Mouse (Mus musculus): ENCODE data around the gene Heatr6. TPM values are rescaled to one million over a fixed set of nuclear protein-coding genes. Genes with fewer than 3 reads are reported as not detected.
A peak's percentile ranks its signal among the peaks of the same experiment; 100 is the strongest.

Heatr6 gene
- polyA plus RNA-seq, 1 experiment from 2014 or later, result 8.2 TPM

- peak overlapping the region; percentile 82 for H3K4me3 ChIP-seq (replicated peaks)
- no peaks in the 10 kb centered on the region for H3K9me3 ChIP-seq (replicated peaks)
- H3K9ac ChIP-seq, result peak overlapping the region; percentile 82
- H3K27ac ChIP-seq, result peak overlapping the region; percentile 64; the same call in 1 of the 2 replicates
- peak overlapping the region; percentile 79 for H3K4me2 ChIP-seq
- peaks cover 20% of the 10 kb centered on the region for H3K4me1 ChIP-seq (replicated peaks)
- ATAC-seq (ENCODE audit: low read depth), result peak; percentile 14; the same call in 1 of the 2 replicates
- H3K27me3 ChIP-seq, result 0 out of 2 replicates have a peak, but pooled peaks cover 7% of the 10 kb centered on the region
- DNase-seq, result no peak
- 6% methylated on average over 8 of the region's 8 CpGs for WGBS (ENCODE audit: insufficient replicate concordance)
- H3K36me3 ChIP-seq, result peaks cover 33% of the 10 kb centered on the region
Measured at GRCm38 (mm10) chr11:83754227-83754626, 731 bp downstream of the Heatr6 start.

- no peaks in the 10 kb centered on the region for H3K27me3 ChIP-seq
- no peak overlapping the region for H3K9ac ChIP-seq
- ATAC-seq (ENCODE audit: low read depth), result no peak
- H3K4me3 ChIP-seq (replicated peaks), result no peak overlapping the region
- H3K4me1 ChIP-seq (replicated peaks), result no peaks in the 10 kb centered on the region
- no peaks in the 10 kb centered on the region for H3K9me3 ChIP-seq (replicated peaks)
- 75% methylated on average over 9 of the region's 9 CpGs for WGBS (ENCODE audit: insufficient replicate concordance)
- H3K36me3 ChIP-seq, result peaks cover 94% of the 10 kb centered on the region
- DNase-seq, result no peak
- no peak overlapping the region for H3K4me2 ChIP-seq
- no peak overlapping the region for H3K27ac ChIP-seq
Measured at GRCm38 (mm10) chr11:83767306-83767705, 13.8 kb downstream of the Heatr6 start.

- H3K27ac ChIP-seq, result no peak overlapping the region
- no peaks in the 10 kb centered on the region for H3K27me3 ChIP-seq
- ATAC-seq (ENCODE audit: low read depth), result no peak
- WGBS (ENCODE audit: insufficient replicate concordance), result 84% methylated on average over 4 of the region's 4 CpGs
- H3K4me1 ChIP-seq (replicated peaks), result no peaks in the 10 kb centered on the region
- no peak for DNase-seq
- peaks cover 94% of the 10 kb centered on the region for H3K36me3 ChIP-seq
- H3K4me2 ChIP-seq, result no peak overlapping the region
- H3K4me3 ChIP-seq (replicated peaks), result no peak overlapping the region
- no peaks in the 10 kb centered on the region for H3K9me3 ChIP-seq (replicated peaks)
- no peak overlapping the region for H3K9ac ChIP-seq
Measured at GRCm38 (mm10) chr11:83768976-83769375, 15.5 kb downstream of the Heatr6 start.

- whole genome bisulfite sequencing (ENCODE audit: insufficient replicate concordance), result 81% methylated on average over 7 of the region's 7 CpGs
- Histone ChIP-seq H3K4me2 (no peak overlapping the region), H3K27me3 (no peaks in the 10 kb centered on the region), H3K4me1 (replicated peaks) (no peaks in the 10 kb centered on the region), H3K9ac (no peak overlapping the region), H3K36me3 (peaks cover 94% of the 10 kb centered on the region), H3K9me3 (replicated peaks) (no peaks in the 10 kb centered on the region), H3K27ac (no peak overlapping the region), H3K4me3 (replicated peaks) (no peak overlapping the region)
- DNase-seq (no peak), ATAC-seq (ENCODE audit: low read depth) (no peak)
Measured at GRCm38 (mm10) chr11:83771014-83771413, 17.5 kb downstream of the Heatr6 start.

- no peaks in the 10 kb centered on the region for H3K9me3 ChIP-seq (replicated peaks)
- H3K36me3 ChIP-seq, result peaks cover 94% of the 10 kb centered on the region
- no peak overlapping the region for H3K4me3 ChIP-seq (replicated peaks)
- H3K27ac ChIP-seq, result no peak overlapping the region
- H3K4me2 ChIP-seq, result no peak overlapping the region
- H3K9ac ChIP-seq, result no peak overlapping the region
- no peak for DNase-seq
- WGBS (ENCODE audit: insufficient replicate concordance), result 85% methylated on average over 6 of the region's 6 CpGs
- no peak for ATAC-seq (ENCODE audit: low read depth)
- H3K4me1 ChIP-seq (replicated peaks), result no peaks in the 10 kb centered on the region
- no peaks in the 10 kb centered on the region for H3K27me3 ChIP-seq
Measured at GRCm38 (mm10) chr11:83772341-83772740, 18.8 kb downstream of the Heatr6 start.

- no peak overlapping the region for H3K9ac ChIP-seq
- WGBS (ENCODE audit: insufficient replicate concordance), result 84% methylated on average over 16 of the region's 16 CpGs
- no peaks in the 10 kb centered on the region for H3K4me1 ChIP-seq (replicated peaks)
- H3K27ac ChIP-seq, result no peak overlapping the region
- H3K36me3 ChIP-seq, result peaks cover 88% of the 10 kb centered on the region
- H3K4me2 ChIP-seq, result no peak overlapping the region
- no peaks in the 10 kb centered on the region for H3K9me3 ChIP-seq (replicated peaks)
- DNase-seq (no peak), ATAC-seq (ENCODE audit: low read depth) (no peak)
- no peaks in the 10 kb centered on the region for H3K27me3 ChIP-seq
- no peak overlapping the region for H3K4me3 ChIP-seq (replicated peaks)
Measured at GRCm38 (mm10) chr11:83773691-83774090, 20.2 kb downstream of the Heatr6 start.

GRCm38 (mm10) chr11:83774324-83774723 is 20.8 kb downstream of the Heatr6 start:
- WGBS (ENCODE audit: insufficient replicate concordance), result 92% methylated on average over 11 of the region's 11 CpGs
- H3K4me3 ChIP-seq (replicated peaks), result no peak overlapping the region
- H3K9ac ChIP-seq, result no peak overlapping the region
- H3K27me3 ChIP-seq, result no peaks in the 10 kb centered on the region
- peaks cover 89% of the 10 kb centered on the region for H3K36me3 ChIP-seq
- H3K27ac ChIP-seq, result no peak overlapping the region
- H3K4me1 ChIP-seq (replicated peaks), result no peaks in the 10 kb centered on the region
- no peaks in the 10 kb centered on the region for H3K9me3 ChIP-seq (replicated peaks)
- H3K4me2 ChIP-seq, result no peak overlapping the region
- ATAC-seq (ENCODE audit: low read depth), result no peak
- DNase-seq, result no peak

GRCm38 (mm10) chr11:83776798-83777197 is 23.3 kb downstream of the Heatr6 start:
- Histone ChIP-seq H3K4me1 (replicated peaks) (no peaks in the 10 kb centered on the region), H3K27ac (no peak overlapping the region), H3K9me3 (replicated peaks) (no peaks in the 10 kb centered on the region), H3K9ac (no peak overlapping the region), H3K4me3 (replicated peaks) (no peak overlapping the region), H3K27me3 (no peaks in the 10 kb centered on the region), H3K4me2 (no peak overlapping the region), H3K36me3 (peaks cover 91% of the 10 kb centered on the region)
- WGBS (ENCODE audit: insufficient replicate concordance), result 69% methylated on average over 8 of the region's 8 CpGs
- DNase-seq (no peak), ATAC-seq (ENCODE audit: low read depth) (no peak)

- ATAC-seq (ENCODE audit: low read depth) (no peak), DNase-seq (no peak)
- WGBS (ENCODE audit: insufficient replicate concordance), result 79% methylated on average over 14 of the region's 14 CpGs
- Histone ChIP-seq H3K36me3 (peaks cover 36% of the 10 kb centered on the region), H3K9me3 (replicated peaks) (no peaks in the 10 kb centered on the region), H3K4me3 (replicated peaks) (no peak overlapping the region), H3K27ac (no peak overlapping the region), H3K9ac (no peak overlapping the region), H3K27me3 (no peaks in the 10 kb centered on the region), H3K4me1 (replicated peaks) (no peaks in the 10 kb centered on the region), H3K4me2 (no peak overlapping the region)
Measured at GRCm38 (mm10) chr11:83783931-83784600, 30.6 kb downstream of the Heatr6 start.

GRCm38 (mm10) chr11:83784661-83785060 is 31.2 kb downstream of the Heatr6 start:
- ATAC-seq (ENCODE audit: low read depth) (no peak), DNase-seq (no peak)
- Histone ChIP-seq H3K9ac (no peak overlapping the region), H3K27me3 (no peaks in the 10 kb centered on the region), H3K4me2 (no peak overlapping the region), H3K9me3 (replicated peaks) (no peaks in the 10 kb centered on the region), H3K27ac (no peak overlapping the region), H3K4me1 (replicated peaks) (no peaks in the 10 kb centered on the region), H3K4me3 (replicated peaks) (no peak overlapping the region), H3K36me3 (peaks cover 30% of the 10 kb centered on the region)
- WGBS (ENCODE audit: insufficient replicate concordance), result 72% methylated on average over 2 of the region's 2 CpGs

GRCm38 (mm10) chr11:83785366-83785765 is 31.9 kb downstream of the Heatr6 start:
- Histone ChIP-seq H3K9ac (no peak overlapping the region), H3K27me3 (0 out of 2 replicates have a peak, but pooled peaks cover 3% of the 10 kb centered on the region), H3K36me3 (peaks cover 23% of the 10 kb centered on the region), H3K4me1 (replicated peaks) (no peaks in the 10 kb centered on the region), H3K27ac (no peak overlapping the region), H3K4me3 (replicated peaks) (no peak overlapping the region), H3K4me2 (no peak overlapping the region), H3K9me3 (replicated peaks) (no peaks in the 10 kb centered on the region)
- ATAC-seq (ENCODE audit: low read depth) (no peak), DNase-seq (peak; percentile 15)
- 13% methylated on average over 2 of the region's 2 CpGs for WGBS (ENCODE audit: insufficient replicate concordance)

GRCm38 (mm10) chr11:83786835-83787234 is 33.3 kb downstream of the Heatr6 start:
- ATAC-seq (ENCODE audit: low read depth) (no peak), DNase-seq (no peak)
- no peaks in the 10 kb centered on the region for H3K4me1 ChIP-seq (replicated peaks)
- H3K9ac ChIP-seq, result no peak overlapping the region
- H3K36me3 ChIP-seq, result peaks cover 9% of the 10 kb centered on the region
- WGBS (ENCODE audit: insufficient replicate concordance), result 69% methylated on average over 4 of the region's 4 CpGs
- H3K4me2 ChIP-seq, result no peak overlapping the region
- H3K27ac ChIP-seq, result no peak overlapping the region
- no peak overlapping the region for H3K4me3 ChIP-seq (replicated peaks)
- 0 out of 2 replicates have a peak, but pooled peaks cover 3% of the 10 kb centered on the region for H3K27me3 ChIP-seq
- no peaks in the 10 kb centered on the region for H3K9me3 ChIP-seq (replicated peaks)
